Mouse (Mus musculus) thymus, postnatal 14 days (tissue): ENCODE measurements around the gene Krtap13.
"Not testable (repeated sequence)": the region's sequence is repeated elsewhere in the genome, so short reads cannot be mapped to it uniquely, and the experiment has no call there.

Experiments used
- DNase-seq: peaks from one replicate; pipeline ENCODE4 v3.0.0; 2021

The Krtap13 gene

GRCm38 (mm10) chr16:88751535-88751934 lies at the start of gene Krtap13:
Gene Krtap13 (minus strand): TSS chr16:88751635.
- not testable (repeated sequence) for DNase-seq

GRCm38 (mm10) chr16:88786786-88787185 lies 35.4 kb upstream of the Krtap13 start:
- no peak for DNase-seq

GRCm38 (mm10) chr16:88777596-88777995 lies 26.2 kb upstream of the Krtap13 start, which contains the start of gene Gm5965:
Gene Gm5965 (plus strand): TSS chr16:88777896.
- no peak for DNase-seq

DNA sequence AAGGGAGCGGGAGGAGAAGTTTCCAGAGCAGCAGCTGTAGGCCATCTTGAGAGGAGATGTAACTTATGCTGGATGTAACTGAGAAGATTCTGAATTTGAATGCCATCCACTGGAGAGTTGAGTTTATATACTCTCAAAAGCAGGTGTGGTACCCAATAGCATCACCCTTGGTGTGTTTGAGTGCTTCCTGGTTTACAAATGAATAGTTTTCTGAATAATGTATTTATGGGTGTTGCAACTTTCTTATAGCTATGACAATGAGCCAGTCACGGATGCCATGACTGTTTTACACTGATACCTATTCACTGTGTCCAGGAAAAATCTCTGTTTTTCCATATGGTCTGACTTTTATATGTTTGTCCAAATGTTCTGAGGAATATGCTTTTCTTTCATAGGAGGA lies 22.7 kb upstream of the Krtap13 start, which contains the start of gene 2310057N15Rik:
2310057N15Rik (minus strand) TSS at position 101 of the 400 bp plus-strand sequence.
- DNase-seq = no peak

GRCm38 (mm10) chr16:88758547-88758946 lies 7.1 kb upstream of the Krtap13 start, which contains the start of gene 2310034C09Rik:
Gene 2310034C09Rik (plus strand): TSS chr16:88758847.
- not testable (repeated sequence) for DNase-seq

- no peak for DNase-seq
Measured at GRCm38 (mm10) chr16:88747943-88748342, 3.5 kb downstream of the Krtap13 start.

DNA sequence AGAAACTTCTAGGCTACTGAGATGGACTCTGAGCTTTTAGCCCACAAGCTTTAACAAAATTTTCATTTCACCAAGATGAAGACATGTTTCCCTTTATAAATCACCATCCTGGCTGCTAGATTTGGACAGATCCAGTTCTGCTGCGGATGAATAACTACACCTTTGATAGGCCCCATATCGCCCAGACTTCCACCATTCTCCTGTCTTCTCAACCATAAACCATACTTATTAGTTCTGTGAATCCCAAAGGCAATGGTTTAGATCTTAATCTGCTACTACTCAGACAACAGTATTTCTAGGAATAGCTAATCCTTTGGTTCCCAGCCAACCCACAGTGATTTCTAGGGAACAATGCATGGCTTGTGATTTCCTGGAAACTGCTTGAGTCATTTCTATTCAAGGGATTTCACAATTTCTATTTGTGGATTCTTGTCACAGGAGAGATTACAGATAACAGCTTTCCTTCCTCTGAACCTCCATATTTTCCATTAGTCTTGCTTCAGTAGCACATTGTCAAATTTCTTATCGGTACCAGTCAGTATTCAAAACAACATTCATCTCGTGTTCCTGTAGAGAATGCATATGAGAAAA lies 6.6 kb downstream of the Krtap13 start:
- DNase-seq = no peak

GRCm38 (mm10) chr16:88735391-88735790 lies 16.0 kb downstream of the Krtap13 start:
- DNase-seq = no peak

GRCm38 (mm10) chr16:88728812-88729275 lies 22.6 kb downstream of the Krtap13 start, which contains the start of gene Krtap13-1:
Gene Krtap13-1 (plus strand): TSS chr16:88728862.
- no peak for DNase-seq

DNA sequence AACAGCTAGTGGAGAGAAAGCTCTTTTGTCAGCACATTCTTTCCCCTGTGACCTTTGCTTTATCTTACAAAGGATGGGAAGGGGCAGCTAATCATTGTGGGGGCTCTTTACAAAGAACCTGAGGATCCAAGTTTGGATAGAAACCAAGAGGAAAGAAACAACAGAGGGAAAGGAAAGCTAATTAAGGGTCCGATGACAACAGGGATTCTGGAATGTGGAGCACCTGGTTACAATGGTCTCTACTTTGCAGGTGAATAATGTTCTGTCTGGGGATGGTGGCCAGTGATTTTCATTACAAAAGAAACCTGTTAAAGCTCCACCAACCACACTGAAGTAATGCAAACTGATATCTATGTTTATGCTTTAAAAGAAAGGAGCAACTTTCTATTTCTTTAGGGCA lies 31.4 kb downstream of the Krtap13 start:
- DNase-seq = no peak

- DNase-seq = no peak
Measured at GRCm38 (mm10) chr16:88716549-88716948, 34.9 kb downstream of the Krtap13 start.

DNA sequence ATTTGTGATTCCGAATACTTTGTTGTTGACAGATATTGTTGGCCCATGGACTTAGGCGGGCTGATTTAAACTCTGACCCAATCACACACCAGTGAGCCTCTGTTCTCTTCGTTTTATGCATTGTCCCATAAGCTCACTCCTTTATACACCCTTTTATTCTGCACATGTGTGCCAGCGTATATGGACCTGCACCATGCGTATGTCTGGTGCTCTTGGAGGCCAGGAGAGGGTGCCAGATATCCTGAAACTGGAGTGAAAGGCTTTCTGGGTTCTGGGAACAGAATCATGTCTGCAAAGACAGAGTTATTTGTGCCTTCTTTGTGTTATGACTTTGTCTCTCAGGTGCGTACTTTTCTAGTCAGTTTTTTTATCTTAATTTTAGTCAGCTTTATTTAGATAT lies 40.2 kb downstream of the Krtap13 start:
- no peak for DNase-seq

GRCm38 (mm10) chr16:88710757-88711156 lies 40.7 kb downstream of the Krtap13 start:
- DNase-seq = no peak

DNA sequence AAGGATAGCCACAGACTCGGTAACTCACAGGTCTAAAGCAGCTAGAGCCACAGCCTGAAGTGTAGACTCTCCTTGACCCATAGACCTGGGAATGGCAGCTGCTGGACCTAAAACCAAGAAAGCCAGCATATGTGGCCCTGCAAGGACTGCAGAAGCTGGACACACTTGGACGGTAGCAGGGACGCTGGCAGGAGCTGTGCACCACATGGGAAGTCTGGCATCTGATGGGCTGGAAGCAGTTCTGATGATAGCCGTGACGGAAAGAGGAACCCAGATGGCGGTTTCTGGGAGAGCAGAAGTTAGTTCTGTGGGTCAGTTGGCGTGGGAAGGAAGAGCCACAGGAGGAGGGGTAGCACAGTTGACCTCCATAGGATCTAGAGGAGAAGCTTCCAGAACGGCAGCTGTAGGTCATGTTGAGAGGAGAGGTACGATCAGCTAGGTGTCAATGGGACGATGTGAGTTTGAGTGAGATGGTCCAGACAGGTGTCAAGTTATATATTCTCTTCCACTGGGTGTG lies 43.9 kb downstream of the Krtap13 start, which contains the start of gene 2310061N02Rik:
2310061N02Rik (minus strand) TSS at position 467 of the 517 bp plus-strand sequence.
- no peak for DNase-seq

DNA sequence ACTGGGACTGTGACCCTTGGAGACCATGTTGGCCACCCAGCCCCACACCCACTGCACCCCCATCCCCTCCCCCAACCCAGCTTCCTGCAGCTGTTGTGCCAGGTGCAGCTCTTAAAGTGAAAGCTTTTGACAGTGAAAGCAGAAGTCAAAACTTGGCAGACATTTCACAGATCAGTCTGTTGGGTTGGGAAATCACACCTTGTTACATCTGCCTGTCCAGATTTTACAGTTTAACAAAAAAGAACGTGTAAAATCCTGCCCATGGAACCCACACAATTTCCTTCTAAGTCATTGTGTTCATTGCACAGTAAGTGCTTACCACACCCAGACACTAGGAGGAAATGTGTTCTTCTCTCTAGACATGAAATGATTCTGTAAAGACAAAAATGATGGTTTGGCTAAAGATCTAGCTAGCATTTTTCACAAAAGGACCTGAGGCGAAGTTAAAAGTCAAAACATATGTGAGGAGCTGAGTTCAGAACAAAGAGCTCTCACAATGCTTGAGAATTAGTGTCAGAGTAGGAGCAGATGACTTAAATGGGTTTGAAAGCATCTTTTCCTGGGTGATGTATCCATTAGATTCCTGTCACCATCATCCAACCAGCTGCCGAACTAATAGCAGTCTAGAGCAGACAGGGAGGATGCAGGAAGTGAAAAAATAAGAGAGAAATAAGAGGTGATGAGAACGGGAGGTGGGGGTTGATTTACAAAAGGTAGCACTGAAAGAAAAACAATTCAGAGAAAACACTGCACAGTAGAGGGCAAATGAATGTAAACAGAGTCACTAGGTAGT lies 50.2 kb downstream of the Krtap13 start:
- peak; percentile 84 for DNase-seq
